Mouse (Mus musculus): Measurements from ENCODE around the gene Ctxn1. TPM values are rescaled to one million over a fixed set of nuclear protein-coding genes. Genes with fewer than 3 reads are reported as not detected.

Ctxn1 gene
- polyA plus RNA-seq, 1 experiment from 2014 or later = 65.9 TPM

DNA sequence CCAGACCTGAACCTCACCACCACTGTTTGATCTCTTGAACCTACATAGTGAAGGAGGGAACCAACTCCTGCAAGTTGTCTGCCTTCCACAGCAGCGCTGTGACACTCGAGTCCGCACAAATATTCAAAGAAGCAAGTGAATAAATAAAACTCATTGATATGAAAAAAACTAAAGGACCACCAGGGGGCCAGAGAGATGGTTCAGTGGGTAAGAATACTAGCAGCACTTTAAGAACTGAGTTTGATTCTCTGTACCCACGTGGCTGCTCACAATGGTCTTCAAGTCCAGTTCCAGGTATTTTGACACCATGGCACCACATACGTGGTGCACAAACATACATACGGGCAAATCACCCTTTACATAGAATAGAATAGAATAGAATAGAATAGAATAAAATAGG is 48.0 kb downstream of the Ctxn1 start:
- H3K4me2 ChIP-seq (ENCODE audit: low read depth, low read length) = no peak overlapping the region
- ATAC-seq (ENCODE audit: insufficient read depth, low FRiP score) = no peak
- H3K9me3 ChIP-seq (replicated peaks; ENCODE audit: control insufficient read depth, low read length) = 0 out of 2 replicates have a peak, but pooled peaks cover 5% of the 10 kb centered on the region
- H3K27me3 ChIP-seq (ENCODE audit: control insufficient read depth, insufficient read depth, low read length) = 0 out of 2 replicates have a peak, but pooled peaks cover 4% of the 10 kb centered on the region
- 75% methylated on average over 6 of the region's 6 CpGs for WGBS
- no peak overlapping the region for H3K4me3 ChIP-seq (replicated peaks; ENCODE audit: low read length)
- H3K4me1 ChIP-seq (ENCODE audit: control insufficient read depth, insufficient read depth, low read length) = peaks cover 24% of the 10 kb centered on the region
- H3K36me3 ChIP-seq (ENCODE audit: control insufficient read depth, insufficient read depth, low read length) = 0 out of 2 replicates have a peak, but pooled peaks cover 6% of the 10 kb centered on the region
- no peak overlapping the region for H3K9ac ChIP-seq (ENCODE audit: low read length)
- no peak overlapping the region for H3K27ac ChIP-seq (ENCODE audit: low read length)

Other genes with a start within 250 kb of the Ctxn1 start
- 0.12 and 0.26 TPM in 2 replicates for gene Cd209f, start 153.4 kb downstream of the Ctxn1 start, polyA plus RNA-seq (2015; fragmentation: Nextera tagmentation; extraction: Ambion mirVana)
- gene Cd209g, start 125.2 kb downstream of the Ctxn1 start, polyA plus RNA-seq (2015; fragmentation: Nextera tagmentation; extraction: Ambion mirVana) = not detected in 2 replicates
- 18.9 and 22.2 TPM in 2 replicates for gene Evi5l, start 92.7 kb downstream of the Ctxn1 start, polyA plus RNA-seq (2015; fragmentation: Nextera tagmentation; extraction: Ambion mirVana)
- gene Prr36, start 41.8 kb downstream of the Ctxn1 start, polyA plus RNA-seq (2015; fragmentation: Nextera tagmentation; extraction: Ambion mirVana) = 2.4 and 2.7 TPM in 2 replicates
- 6.1 and 9.2 TPM in 2 replicates for gene Lrrc8e, start 32.4 kb downstream of the Ctxn1 start, polyA plus RNA-seq (2015; fragmentation: Nextera tagmentation; extraction: Ambion mirVana)
- gene Map2k7, start 20.5 kb downstream of the Ctxn1 start, polyA plus RNA-seq (2015; fragmentation: Nextera tagmentation; extraction: Ambion mirVana) = 19.8 and 23.8 TPM in 2 replicates
- 0.79 TPM in 2 replicates for gene Gm49320, start 20.4 kb downstream of the Ctxn1 start, polyA plus RNA-seq (2015; fragmentation: Nextera tagmentation; extraction: Ambion mirVana)
- gene Tgfbr3l, start 11.1 kb downstream of the Ctxn1 start, polyA plus RNA-seq (2015; fragmentation: Nextera tagmentation; extraction: Ambion mirVana) = 3.0 and 4.9 TPM in 2 replicates
- 41.6 and 41.8 TPM in 2 replicates for gene Snapc2, start 6.2 kb downstream of the Ctxn1 start, polyA plus RNA-seq (2015; fragmentation: Nextera tagmentation; extraction: Ambion mirVana)
- 64.9 and 67.2 TPM in 2 replicates for gene Timm44, start 16.6 kb upstream of the Ctxn1 start, polyA plus RNA-seq (2015; fragmentation: Nextera tagmentation; extraction: Ambion mirVana)
- 21.5 and 27.1 TPM in 2 replicates for gene Ccl25, start 65.9 kb upstream of the Ctxn1 start, polyA plus RNA-seq (2015; fragmentation: Nextera tagmentation; extraction: Ambion mirVana)
- 160 and 166 TPM in 2 replicates for gene Elavl1, start 66.1 kb upstream of the Ctxn1 start, polyA plus RNA-seq (2015; fragmentation: Nextera tagmentation; extraction: Ambion mirVana)
- gene Cers4, start 233.8 kb upstream of the Ctxn1 start, polyA plus RNA-seq (2015; fragmentation: Nextera tagmentation; extraction: Ambion mirVana) = 32.1 and 33.7 TPM in 2 replicates

All from stomach, embryonic 16.5 days (tissue).